Mouse (Mus musculus) embryonic facial prominence, embryonic 12.5 days (tissue): ENCODE data around the gene Erich6. TPM values are rescaled to one million over a fixed set of nuclear protein-coding genes. Genes with fewer than 3 reads are reported as not detected.

Experiments used
- ATAC-seq: fragments of 200-750 bp; cut with Nextera tagmentation; 2 replicates; pipeline ENCODE4 v1.8.0; 2017; ENCODE audit not compliant: insufficient number of reproducible peaks, insufficient read depth, low FRiP score, low TSS enrichment
- H3K27ac ChIP-seq: fragments of 300-500 bp; sonication (generic); 2 replicates; pipeline ENCODE4 v1.5.1; 2016; ENCODE audit warnings: mild to moderate bottlenecking
- H3K27me3 ChIP-seq: fragments of 300-500 bp; sonication (generic); 2 replicates; pipeline ENCODE4 v1.6.1; 2016; ENCODE audit warnings: mild to moderate bottlenecking, moderate library complexity
- H3K36me3 ChIP-seq: fragments of 300-500 bp; sonication (generic); 2 replicates; pipeline ENCODE4 v1.6.1; 2016; ENCODE audit warnings: mild to moderate bottlenecking
- H3K4me1 ChIP-seq: fragments of 300-500 bp; sonication (generic); 2 replicates; pipeline ENCODE4 v1.6.1; 2016
- H3K4me2 ChIP-seq: fragments of 300-500 bp; sonication (generic); replicated peaks from 2 replicates; pipeline ENCODE4 v1.6.1; 2016; ENCODE audit warnings: mild to moderate bottlenecking, moderate library complexity
- H3K4me3 ChIP-seq: fragments of 300-500 bp; sonication (generic); 2 replicates; pipeline ENCODE4 v1.5.1; 2016; ENCODE audit warnings: mild to moderate bottlenecking
- H3K9ac ChIP-seq: fragments of 300-500 bp; sonication (generic); 2 replicates; pipeline ENCODE4 v1.6.1; 2016; ENCODE audit warnings: mild to moderate bottlenecking, moderate library complexity
- H3K9me3 ChIP-seq: fragments of 300-500 bp; sonication (generic); 2 replicates; pipeline ENCODE4 v1.6.1; 2016; ENCODE audit warnings: mild to moderate bottlenecking, moderate library complexity
- WGBS: fragments of 180-500 bp; shearing (Covaris S2); methylation state at CpG from one replicate; pipeline ENCODE4 v1.1.7; 2016; 5-methylcytosine and 5-hydroxymethylcytosine counted together
- polyA plus RNA-seq: library from polyadenylated mRNA; unstranded; fragments of >200 nt; fragmentation: Nextera tagmentation; extraction: Ambion mirVana; gene quantifications from 2 replicates; pipeline ENCODE4 v1.2.1, GENCODE M21; 2016

The Erich6 gene
- polyA plus RNA-seq: not detected in 2 replicates

GRCm38 (mm10) chr3:58636406-58637295, at the start of gene Erich6:
TSS of gene Erich6 (minus strand) at chr3:58637207.
- no peaks in the 10 kb centered on the region for H3K36me3 ChIP-seq
- no peaks in the 10 kb centered on the region for H3K4me1 ChIP-seq
- no peaks in the 10 kb centered on the region for H3K27me3 ChIP-seq
- H3K4me2 ChIP-seq: peak within 1 kb of the TSS; percentile 93
- no peaks in the 10 kb centered on the region for H3K9me3 ChIP-seq
- peak within 1 kb of the TSS; percentile 49 for H3K4me3 ChIP-seq
- peak; percentile 71 for ATAC-seq
- H3K9ac ChIP-seq: peak within 1 kb of the TSS; percentile 53
- no peak within 1 kb of the TSS for H3K27ac ChIP-seq
- WGBS: under 1% methylated on average over 34 of the region's 34 CpGs

DNA sequence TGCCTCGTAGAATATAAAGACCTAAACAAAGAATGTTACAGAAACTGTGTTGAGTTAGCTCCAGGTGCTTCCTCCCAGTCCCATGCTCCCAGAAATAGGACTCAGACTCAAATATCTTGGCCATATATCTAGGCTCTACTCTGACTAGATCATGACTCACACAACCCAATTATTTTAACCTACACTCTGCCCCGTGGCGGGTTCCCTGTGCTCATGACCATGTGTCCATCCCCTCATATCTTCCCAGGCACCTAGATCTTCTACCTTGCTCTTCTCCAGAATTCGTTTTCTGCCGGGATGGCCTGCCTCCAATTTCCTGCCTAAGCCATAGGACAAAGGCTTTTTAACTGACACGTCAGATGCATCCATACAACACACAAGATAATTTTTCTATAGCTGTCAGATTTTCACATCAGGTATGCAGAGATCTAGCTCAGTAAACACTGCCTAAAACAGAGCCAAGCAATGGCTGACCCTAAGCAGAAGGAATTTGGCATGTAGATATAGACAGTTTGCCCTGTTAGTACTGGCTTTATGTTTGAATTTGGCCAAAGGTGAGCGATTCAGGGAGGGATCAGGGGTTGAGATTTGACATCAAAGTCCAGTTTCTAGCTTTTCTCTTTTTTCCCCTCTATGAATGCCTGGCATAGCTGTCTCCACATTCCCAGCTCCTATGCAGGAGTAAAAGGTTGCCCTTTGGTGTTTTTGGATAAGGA, 49.4 kb upstream of the Erich6 start:
- WGBS: 85% methylated on average over 7 of the region's 7 CpGs
- H3K4me3 ChIP-seq: no peak overlapping the region
- ATAC-seq: no peak
- no peaks in the 10 kb centered on the region for H3K36me3 ChIP-seq
- peaks cover 6% of the 10 kb centered on the region for H3K27me3 ChIP-seq
- H3K4me2 ChIP-seq: no peak overlapping the region
- no peak overlapping the region for H3K27ac ChIP-seq
- no peak overlapping the region for H3K9ac ChIP-seq
- H3K4me1 ChIP-seq: peaks cover 13% of the 10 kb centered on the region
- no peaks in the 10 kb centered on the region for H3K9me3 ChIP-seq

- H3K27me3 ChIP-seq: peaks cover 6% of the 10 kb centered on the region
- no peak overlapping the region for H3K27ac ChIP-seq
- no peak for ATAC-seq
- H3K36me3 ChIP-seq: no peaks in the 10 kb centered on the region
- H3K9ac ChIP-seq: no peak overlapping the region
- H3K4me3 ChIP-seq: no peak overlapping the region
- no peak overlapping the region for H3K4me2 ChIP-seq
- peaks cover 13% of the 10 kb centered on the region for H3K4me1 ChIP-seq
- H3K9me3 ChIP-seq: no peaks in the 10 kb centered on the region
- WGBS: 85% methylated on average over 3 of the region's 3 CpGs
Observed at GRCm38 (mm10) chr3:58685396-58685795, 48.4 kb upstream of the Erich6 start.

- Histone ChIP-seq H3K9me3 (no peaks in the 10 kb centered on the region), H3K9ac (no peak overlapping the region), H3K4me3 (no peak overlapping the region), H3K4me2 (no peak overlapping the region), H3K27me3 (no peaks in the 10 kb centered on the region), H3K4me1 (peaks cover 10% of the 10 kb centered on the region; the same call in 1 of the 2 replicates), H3K27ac (no peak overlapping the region), H3K36me3 (no peaks in the 10 kb centered on the region)
- ATAC-seq: no peak
- WGBS: 87% methylated on average over 7 of the region's 7 CpGs
Observed at GRCm38 (mm10) chr3:58683346-58683745, 46.3 kb upstream of the Erich6 start.

- Histone ChIP-seq H3K27ac (no peak overlapping the region), H3K9ac (no peak overlapping the region)
Observed at GRCm38 (mm10) chr3:58682336-58682735, 45.3 kb upstream of the Erich6 start.

DNA sequence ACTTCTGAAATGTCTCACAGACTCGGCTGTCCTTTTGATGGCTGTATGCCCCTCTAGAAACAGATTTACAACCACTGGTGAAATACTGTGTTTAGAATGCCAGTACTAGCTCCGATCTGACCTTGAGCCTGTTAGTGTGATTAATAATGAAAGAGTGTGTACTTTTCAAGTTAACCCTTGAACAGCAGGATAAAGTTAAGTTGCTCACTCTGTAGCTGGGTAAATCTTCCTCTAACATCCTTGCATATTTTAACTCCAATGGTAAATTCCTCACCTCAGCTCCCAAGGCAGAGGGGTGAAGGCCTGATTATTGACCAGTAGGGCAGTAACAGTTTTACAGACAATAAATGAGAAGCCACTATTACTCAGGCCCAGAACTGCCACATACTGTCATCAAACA, 44.8 kb upstream of the Erich6 start:
- Histone ChIP-seq H3K4me3 (no peak overlapping the region), H3K4me2 (no peak overlapping the region), H3K27me3 (no peaks in the 10 kb centered on the region), H3K27ac (no peak overlapping the region), H3K36me3 (no peaks in the 10 kb centered on the region), H3K9ac (no peak overlapping the region), H3K9me3 (no peaks in the 10 kb centered on the region), H3K4me1 (peaks cover 11% of the 10 kb centered on the region; the same call in 1 of the 2 replicates)
- no peak for ATAC-seq
- WGBS: 45% methylated on average over 2 of the region's 2 CpGs

More at GRCm38 (mm10) chr3:58682336-58682735, 45.3 kb upstream of the Erich6 start:
- ATAC-seq: no peak
- no peak overlapping the region for H3K4me2 ChIP-seq
- peaks cover 11% of the 10 kb centered on the region; the same call in 1 of the 2 replicates for H3K4me1 ChIP-seq
- H3K27me3 ChIP-seq: no peaks in the 10 kb centered on the region
- H3K36me3 ChIP-seq: no peaks in the 10 kb centered on the region
- WGBS: 82% methylated on average over 4 of the region's 4 CpGs
- no peak overlapping the region for H3K4me3 ChIP-seq
- H3K9me3 ChIP-seq: no peaks in the 10 kb centered on the region

DNA sequence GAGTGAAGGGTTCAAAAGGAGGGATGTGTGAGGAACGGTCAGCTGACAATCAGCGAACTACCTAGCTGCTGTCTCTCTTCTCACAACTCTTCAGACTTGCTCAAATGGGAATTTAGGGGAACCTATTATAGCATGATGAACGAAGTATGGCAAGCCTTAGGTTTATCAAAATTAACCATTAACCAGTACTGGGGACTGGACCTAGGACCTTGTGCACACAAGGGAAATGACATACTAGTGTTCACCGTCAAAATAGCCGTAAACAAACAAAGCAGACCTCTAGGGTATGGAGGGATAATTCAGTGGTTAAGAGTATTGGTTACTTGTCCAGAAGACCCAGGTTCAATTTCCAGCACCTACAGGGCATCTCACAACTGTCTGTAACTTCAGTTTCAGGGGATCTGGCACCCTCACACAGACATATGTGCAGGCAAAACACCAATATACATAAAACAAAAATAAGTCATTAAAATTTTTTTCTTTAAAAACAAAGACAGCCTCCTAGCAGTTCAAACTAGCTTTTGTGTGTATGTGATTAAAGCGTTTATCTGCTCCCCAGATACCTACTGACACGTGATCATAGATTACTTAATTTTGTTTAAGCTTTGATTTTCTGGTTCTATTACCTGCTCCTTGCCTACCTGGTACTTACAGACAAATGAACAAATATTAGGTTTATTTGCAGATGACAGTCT, 44.1 kb upstream of the Erich6 start:
- H3K9ac ChIP-seq: no peak overlapping the region
- H3K4me2 ChIP-seq: no peak overlapping the region
- no peaks in the 10 kb centered on the region for H3K36me3 ChIP-seq
- no peak overlapping the region for H3K4me3 ChIP-seq
- no peaks in the 10 kb centered on the region for H3K9me3 ChIP-seq
- H3K27me3 ChIP-seq: no peaks in the 10 kb centered on the region
- no peak for ATAC-seq
- peaks cover 11% of the 10 kb centered on the region; the same call in 1 of the 2 replicates for H3K4me1 ChIP-seq
- 83% methylated on average over 7 of the region's 7 CpGs for WGBS
- H3K27ac ChIP-seq: no peak overlapping the region

- 47% methylated on average over 4 of the region's 4 CpGs for WGBS
- Histone ChIP-seq H3K27me3 (no peaks in the 10 kb centered on the region), H3K36me3 (0 out of 2 replicates have a peak, but pooled peaks cover 2% of the 10 kb centered on the region), H3K4me3 (no peak overlapping the region), H3K4me2 (no peak overlapping the region), H3K27ac (no peak overlapping the region), H3K9ac (no peak overlapping the region), H3K9me3 (no peaks in the 10 kb centered on the region), H3K4me1 (peaks cover 11% of the 10 kb centered on the region; the same call in 1 of the 2 replicates)
- no peak for ATAC-seq
Observed at GRCm38 (mm10) chr3:58679996-58680395, 43.0 kb upstream of the Erich6 start.

- H3K4me3 ChIP-seq: no peak overlapping the region
- H3K27me3 ChIP-seq: no peaks in the 10 kb centered on the region
- peaks cover 11% of the 10 kb centered on the region; the same call in 1 of the 2 replicates for H3K4me1 ChIP-seq
- 0 out of 2 replicates have a peak, but pooled peaks cover 3% of the 10 kb centered on the region for H3K36me3 ChIP-seq
- no peak overlapping the region for H3K27ac ChIP-seq
- WGBS: 59% methylated on average over 2 of the region's 2 CpGs
- no peak overlapping the region for H3K9ac ChIP-seq
- no peaks in the 10 kb centered on the region for H3K9me3 ChIP-seq
- H3K4me2 ChIP-seq: no peak overlapping the region
- ATAC-seq: no peak
Observed at GRCm38 (mm10) chr3:58678905-58679304, 41.9 kb upstream of the Erich6 start.

GRCm38 (mm10) chr3:58678384-58678783, 41.4 kb upstream of the Erich6 start:
- Histone ChIP-seq H3K4me1 (peaks cover 11% of the 10 kb centered on the region; the same call in 1 of the 2 replicates), H3K4me3 (no peak overlapping the region), H3K27me3 (no peaks in the 10 kb centered on the region), H3K9ac (no peak overlapping the region), H3K4me2 (no peak overlapping the region), H3K27ac (no peak overlapping the region), H3K36me3 (0 out of 2 replicates have a peak, but pooled peaks cover 3% of the 10 kb centered on the region), H3K9me3 (no peaks in the 10 kb centered on the region)
- WGBS: 64% methylated on average over 8 of the region's 8 CpGs
- no peak for ATAC-seq

DNA sequence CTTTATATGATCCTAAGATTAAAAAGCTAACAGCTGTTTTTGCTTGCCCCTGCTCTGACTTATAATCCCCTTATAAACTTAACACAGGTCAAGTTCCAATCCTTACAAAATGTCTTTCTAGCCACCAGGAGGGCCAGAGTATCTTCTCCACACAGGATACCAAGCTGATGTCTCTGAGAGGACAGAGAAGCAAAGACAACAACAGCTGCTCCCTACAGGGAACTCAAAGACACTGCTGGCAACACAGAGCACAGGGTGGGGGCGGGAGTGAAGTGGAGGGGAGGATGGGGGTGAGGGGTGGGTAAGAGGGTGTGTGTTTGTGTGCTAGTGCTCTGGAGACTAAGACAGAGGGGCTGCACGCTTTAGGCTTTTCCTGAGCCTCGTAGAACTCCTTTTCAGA, 40.6 kb upstream of the Erich6 start:
- H3K4me2 ChIP-seq: no peak overlapping the region
- 39% methylated on average over 3 of the region's 3 CpGs for WGBS
- H3K4me1 ChIP-seq: peaks cover 14% of the 10 kb centered on the region; the same call in 1 of the 2 replicates
- no peak overlapping the region for H3K4me3 ChIP-seq
- H3K36me3 ChIP-seq: 0 out of 2 replicates have a peak, but pooled peaks cover 3% of the 10 kb centered on the region
- no peaks in the 10 kb centered on the region for H3K9me3 ChIP-seq
- no peaks in the 10 kb centered on the region for H3K27me3 ChIP-seq
- no peak overlapping the region for H3K27ac ChIP-seq
- H3K9ac ChIP-seq: no peak overlapping the region
- ATAC-seq: no peak
